Mouse (Mus musculus) midbrain, embryonic 13.5 days (tissue): ENCODE measurements around the gene Kpna1. TPM values are rescaled to one million over a fixed set of nuclear protein-coding genes. Genes with fewer than 3 reads are reported as not detected.

Experiments used
- ATAC-seq: fragments of 200-750 bp; cut with Nextera tagmentation; 2 replicates; pipeline ENCODE4 v1.8.0; 2017; ENCODE audit warnings: mild to moderate bottlenecking, moderate TSS enrichment, moderate library complexity
- H3K27ac ChIP-seq: fragments of 300-500 bp; sonication (generic); 2 replicates; pipeline ENCODE4 v1.5.1; 2015; ENCODE audit warnings: inconsistent platforms, mild to moderate bottlenecking, moderate library complexity
- H3K27me3 ChIP-seq: fragments of 300-500 bp; sonication (generic); 2 replicates; pipeline ENCODE4 v1.6.1; 2015; ENCODE audit warnings: mild to moderate bottlenecking, inconsistent platforms
- H3K36me3 ChIP-seq: fragments of 300-500 bp; sonication (generic); 2 replicates; pipeline ENCODE4 v1.6.1; 2015; ENCODE audit warnings: mild to moderate bottlenecking, inconsistent platforms
- H3K4me1 ChIP-seq: fragments of 300-500 bp; sonication (generic); replicated peaks from 2 replicates; pipeline ENCODE4 v1.6.1; 2015; ENCODE audit warnings: inconsistent platforms
- H3K4me2 ChIP-seq: fragments of 300-500 bp; sonication (generic); replicated peaks from 2 replicates; pipeline ENCODE4 v1.6.1; 2015; ENCODE audit warnings: moderate library complexity, mild to moderate bottlenecking, inconsistent platforms
- H3K4me3 ChIP-seq: fragments of 300-500 bp; sonication (generic); replicated peaks from 2 replicates; pipeline ENCODE4 v1.5.1; 2015; ENCODE audit warnings: mild to moderate bottlenecking, inconsistent platforms
- H3K9ac ChIP-seq: fragments of 300-500 bp; sonication (generic); replicated peaks from 2 replicates; pipeline ENCODE4 v1.6.1; 2015; ENCODE audit warnings: mild to moderate bottlenecking, inconsistent platforms
- H3K9me3 ChIP-seq: fragments of 300-500 bp; sonication (generic); 2 replicates; pipeline ENCODE4 v1.6.1; 2016; ENCODE audit warnings: mild to moderate bottlenecking, inconsistent platforms
- WGBS: fragments of 180-500 bp; shearing (Covaris S2); methylation state at CpG from one replicate; pipeline ENCODE4 v1.1.7; 2015; 5-methylcytosine and 5-hydroxymethylcytosine counted together
- polyA plus RNA-seq: library from polyadenylated mRNA; unstranded; fragments of >200 nt; fragmentation: Nextera tagmentation; extraction: Ambion mirVana; gene quantifications from 2 replicates; pipeline ENCODE4 v1.2.1, GENCODE M21; 2015

Kpna1 gene
- polyA plus RNA-seq, 1 experiment from 2014 or later = 79.8 TPM

DNA sequence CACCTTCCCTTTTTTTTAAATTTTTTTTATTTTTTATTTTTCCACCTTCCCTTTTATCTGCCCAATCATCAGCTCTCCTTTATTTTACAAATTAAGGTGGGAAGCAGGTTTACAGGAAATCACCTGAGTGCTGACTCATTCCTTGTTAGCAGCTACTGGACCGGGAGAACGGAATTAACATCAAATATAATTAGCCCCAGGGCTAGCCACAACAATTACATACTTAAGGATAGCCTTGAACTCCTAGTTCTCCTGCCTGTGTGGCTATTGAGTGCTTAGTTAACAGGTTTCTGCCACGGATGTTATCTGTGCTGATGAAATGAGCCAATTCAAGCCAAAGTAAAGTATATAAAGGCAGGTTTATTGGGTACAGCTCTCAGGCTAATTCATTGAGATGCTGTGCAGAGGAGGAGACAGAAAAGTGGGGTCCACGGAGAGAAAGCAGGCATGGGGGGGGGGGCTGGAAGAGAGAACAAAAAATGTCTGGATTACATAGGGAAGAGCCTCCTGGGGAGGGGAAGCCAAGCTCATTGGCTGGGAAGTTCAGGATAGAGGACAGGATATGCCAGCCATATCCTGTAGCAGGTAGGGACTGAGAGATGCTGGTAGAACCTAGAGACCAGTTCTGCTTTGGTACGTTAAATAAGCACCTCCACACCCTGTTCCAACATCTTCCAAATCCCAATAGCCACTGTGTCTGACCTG, 12.0 kb upstream of the Kpna1 start:
- no peaks in the 10 kb centered on the region for H3K4me1 ChIP-seq
- no peaks in the 10 kb centered on the region for H3K36me3 ChIP-seq
- no peak overlapping the region for H3K9ac ChIP-seq
- no peak overlapping the region for H3K4me2 ChIP-seq
- ATAC-seq = no peak
- no peaks in the 10 kb centered on the region for H3K27me3 ChIP-seq
- no peaks in the 10 kb centered on the region for H3K9me3 ChIP-seq
- WGBS = 55% methylated on average over 5 of the region's 5 CpGs
- no peak overlapping the region for H3K27ac ChIP-seq
- H3K4me3 ChIP-seq = no peak overlapping the region

DNA sequence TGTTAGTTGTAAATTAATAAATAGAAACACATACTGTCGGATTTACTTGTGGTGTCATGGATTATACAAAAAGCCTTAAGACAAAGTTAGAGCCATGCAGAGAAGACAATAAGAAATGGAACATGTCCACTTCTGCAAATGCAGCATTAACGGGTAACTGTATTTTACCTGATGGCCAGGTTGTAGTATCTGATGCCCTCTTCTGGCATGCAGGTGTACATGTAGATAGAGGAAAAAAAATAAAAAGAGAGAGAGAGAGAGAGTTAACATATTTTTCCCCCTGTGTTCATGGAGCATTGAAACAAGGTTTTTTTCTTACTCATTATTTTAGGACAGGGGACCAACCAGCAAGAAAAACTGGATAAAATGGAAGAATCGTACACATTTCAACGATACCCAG, 11.2 kb upstream of the Kpna1 start:
- 91% methylated on average over 4 of the region's 4 CpGs for WGBS
- H3K4me3 ChIP-seq = no peak overlapping the region
- no peaks in the 10 kb centered on the region for H3K9me3 ChIP-seq
- no peaks in the 10 kb centered on the region for H3K4me1 ChIP-seq
- no peaks in the 10 kb centered on the region for H3K27me3 ChIP-seq
- H3K4me2 ChIP-seq = no peak overlapping the region
- no peak overlapping the region for H3K27ac ChIP-seq
- no peaks in the 10 kb centered on the region for H3K36me3 ChIP-seq
- H3K9ac ChIP-seq = no peak overlapping the region
- no peak for ATAC-seq

DNA sequence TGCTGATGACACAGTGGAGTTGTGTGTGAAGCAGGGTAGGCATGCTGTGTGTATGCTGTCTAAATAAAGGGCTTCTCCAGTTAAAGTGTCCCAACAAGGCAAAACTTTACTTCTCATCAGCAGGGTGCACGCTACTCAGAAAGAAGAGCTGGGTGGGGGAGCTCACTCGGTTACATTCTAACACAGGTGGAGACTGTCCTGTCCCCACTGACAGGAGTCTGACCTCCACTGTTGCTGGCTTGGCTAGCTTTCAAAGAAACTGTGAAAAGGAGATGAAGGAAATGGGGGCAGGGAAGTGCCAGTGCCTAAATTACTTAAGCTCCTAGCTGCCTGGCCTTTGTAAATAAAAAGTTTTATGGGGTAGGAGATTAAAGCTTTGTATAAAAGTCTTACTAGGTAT, 10.4 kb upstream of the Kpna1 start:
- H3K4me2 ChIP-seq = no peak overlapping the region
- H3K4me1 ChIP-seq = no peaks in the 10 kb centered on the region

DNA sequence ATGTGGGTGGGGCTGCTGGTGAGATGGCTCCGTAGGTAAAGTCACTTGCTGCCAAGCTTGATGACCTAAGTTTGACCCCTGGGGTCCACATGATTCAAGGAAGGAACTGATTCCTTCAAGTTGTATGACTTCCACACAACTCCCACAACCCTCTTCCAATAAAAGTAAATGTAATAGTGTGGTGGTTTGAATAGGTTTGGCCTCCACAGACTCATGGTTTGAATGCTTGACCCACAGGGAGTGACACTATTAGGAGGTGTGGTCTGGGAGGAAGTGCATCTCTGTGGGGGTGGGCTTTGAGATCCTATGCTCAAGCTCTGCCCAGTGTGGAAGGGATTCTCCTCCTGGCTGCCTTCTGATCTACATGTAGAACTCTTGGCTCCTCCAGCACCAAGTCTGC, 4.5 kb upstream of the Kpna1 start:
- H3K4me1 ChIP-seq = no peaks in the 10 kb centered on the region
- H3K27me3 ChIP-seq = no peaks in the 10 kb centered on the region
- H3K9ac ChIP-seq = no peak overlapping the region
- H3K27ac ChIP-seq = no peak overlapping the region
- H3K4me3 ChIP-seq = no peak overlapping the region
- no peaks in the 10 kb centered on the region for H3K9me3 ChIP-seq
- no peak for ATAC-seq
- 79% methylated on average over 1 of the region's 1 CpGs for WGBS
- no peaks in the 10 kb centered on the region for H3K36me3 ChIP-seq
- no peak overlapping the region for H3K4me2 ChIP-seq

More for the DNA sequence above, 10.4 kb upstream of the Kpna1 start:
- no peak for ATAC-seq
- Histone ChIP-seq H3K9me3 (no peaks in the 10 kb centered on the region), H3K9ac (no peak overlapping the region), H3K36me3 (no peaks in the 10 kb centered on the region), H3K27me3 (no peaks in the 10 kb centered on the region), H3K27ac (no peak overlapping the region), H3K4me3 (no peak overlapping the region)
- 54% methylated on average over 2 of the region's 2 CpGs for WGBS

DNA sequence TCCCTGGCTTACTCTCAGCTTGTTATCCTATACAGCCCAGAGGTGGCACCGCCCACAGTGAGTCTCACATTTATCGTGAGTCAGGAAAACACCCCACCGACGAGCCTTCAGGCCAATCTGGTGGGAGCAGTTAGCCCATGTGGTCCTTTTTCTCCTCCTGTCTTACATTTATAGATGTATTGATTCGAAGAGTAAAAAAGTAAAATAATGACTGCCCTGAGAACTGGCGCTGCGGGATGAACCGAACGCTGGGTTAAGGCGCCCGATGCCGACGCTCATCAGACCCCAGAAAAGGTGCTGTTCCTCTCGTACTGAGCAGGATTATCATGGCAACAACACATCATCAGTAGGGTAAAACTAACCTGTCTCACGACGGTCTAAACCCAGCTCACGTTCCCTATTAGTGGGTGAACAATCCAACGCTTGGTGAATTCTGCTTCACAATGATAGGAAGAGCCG, 2.8 kb downstream of the Kpna1 start:
- ATAC-seq = peak; percentile 51; the same call in 1 of the 2 replicates
- Histone ChIP-seq H3K4me3 (no peak overlapping the region), H3K27me3 (no peaks in the 10 kb centered on the region), H3K9me3 (peaks cover 3% of the 10 kb centered on the region; the same call in 1 of the 2 replicates), H3K4me1 (peaks cover 21% of the 10 kb centered on the region), H3K9ac (no peak overlapping the region), H3K36me3 (no peaks in the 10 kb centered on the region), H3K27ac (no peak overlapping the region), H3K4me2 (no peak overlapping the region)
- WGBS = 53% methylated on average over 19 of the region's 19 CpGs

DNA sequence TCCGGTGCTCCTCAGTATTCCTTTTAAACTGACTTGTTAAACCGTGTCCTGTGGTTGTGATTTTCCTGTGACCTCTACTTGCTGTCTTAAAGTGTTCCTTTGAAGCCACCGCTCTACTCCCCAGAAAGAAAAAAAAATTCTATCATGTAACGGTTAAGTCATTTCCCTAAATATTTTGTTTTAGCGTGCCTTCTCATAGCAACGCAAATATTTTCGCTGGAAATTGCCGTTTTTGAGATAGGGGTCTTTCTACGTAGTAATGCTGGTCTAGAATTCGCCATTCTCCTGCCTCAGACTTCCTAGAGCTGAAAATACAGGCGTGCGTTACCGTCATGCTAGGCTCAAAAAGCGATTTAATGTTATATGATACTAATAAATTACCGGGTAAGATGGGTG, 4.0 kb downstream of the Kpna1 start:
- peak overlapping the region; percentile 69 for H3K4me2 ChIP-seq
- no peaks in the 10 kb centered on the region for H3K27me3 ChIP-seq
- peaks cover 30% of the 10 kb centered on the region for H3K4me1 ChIP-seq
- H3K9me3 ChIP-seq = peaks cover 3% of the 10 kb centered on the region; the same call in 1 of the 2 replicates
- WGBS = 3% methylated on average over 15 of the region's 15 CpGs
- H3K9ac ChIP-seq = peak overlapping the region; percentile 95
- H3K36me3 ChIP-seq = no peaks in the 10 kb centered on the region
- ATAC-seq = peak; percentile 13
- H3K27ac ChIP-seq = peak overlapping the region; percentile 99; the same call in 1 of the 2 replicates
- H3K4me3 ChIP-seq = peak overlapping the region; percentile 85

DNA sequence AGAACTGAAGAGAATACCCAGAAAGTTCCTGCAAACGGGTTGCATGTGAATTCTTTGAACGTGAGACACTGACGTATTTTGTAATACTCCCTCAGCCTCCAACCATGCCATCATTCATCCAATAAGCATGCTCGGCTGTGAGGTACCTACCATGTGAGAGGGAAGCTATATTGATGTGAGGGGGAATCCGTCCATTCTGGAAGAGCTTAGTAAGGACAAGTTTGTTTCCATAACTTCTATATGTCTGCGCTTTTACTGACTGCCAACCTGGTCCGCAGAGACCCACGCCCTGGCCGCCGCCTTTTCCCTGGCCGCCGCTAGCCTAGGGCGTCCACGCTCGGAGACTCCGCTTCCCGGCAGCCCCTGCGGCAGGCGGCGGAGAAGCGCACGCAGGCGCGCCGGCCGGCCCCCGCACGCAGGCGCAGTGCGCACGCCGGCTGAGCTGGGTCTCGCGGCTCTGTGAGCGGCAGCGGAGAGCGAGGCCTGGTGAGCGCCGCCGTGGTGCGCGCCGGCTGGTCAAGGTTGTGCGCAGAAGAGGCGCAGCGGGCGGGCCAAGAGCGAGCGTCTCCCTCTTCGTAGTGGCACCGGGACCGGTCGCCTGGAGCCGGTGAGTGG, 4.5 kb downstream of the Kpna1 start:
- Histone ChIP-seq H3K4me1 (peaks cover 35% of the 10 kb centered on the region), H3K9me3 (peaks cover 3% of the 10 kb centered on the region; the same call in 1 of the 2 replicates), H3K9ac (peak overlapping the region; percentile 95), H3K4me2 (peak overlapping the region; percentile 69), H3K27me3 (no peaks in the 10 kb centered on the region), H3K4me3 (peak overlapping the region; percentile 85), H3K27ac (peak overlapping the region; percentile 99), H3K36me3 (no peaks in the 10 kb centered on the region)
- WGBS = under 1% methylated on average over 54 of the region's 54 CpGs
- peak; percentile 97 for ATAC-seq

DNA sequence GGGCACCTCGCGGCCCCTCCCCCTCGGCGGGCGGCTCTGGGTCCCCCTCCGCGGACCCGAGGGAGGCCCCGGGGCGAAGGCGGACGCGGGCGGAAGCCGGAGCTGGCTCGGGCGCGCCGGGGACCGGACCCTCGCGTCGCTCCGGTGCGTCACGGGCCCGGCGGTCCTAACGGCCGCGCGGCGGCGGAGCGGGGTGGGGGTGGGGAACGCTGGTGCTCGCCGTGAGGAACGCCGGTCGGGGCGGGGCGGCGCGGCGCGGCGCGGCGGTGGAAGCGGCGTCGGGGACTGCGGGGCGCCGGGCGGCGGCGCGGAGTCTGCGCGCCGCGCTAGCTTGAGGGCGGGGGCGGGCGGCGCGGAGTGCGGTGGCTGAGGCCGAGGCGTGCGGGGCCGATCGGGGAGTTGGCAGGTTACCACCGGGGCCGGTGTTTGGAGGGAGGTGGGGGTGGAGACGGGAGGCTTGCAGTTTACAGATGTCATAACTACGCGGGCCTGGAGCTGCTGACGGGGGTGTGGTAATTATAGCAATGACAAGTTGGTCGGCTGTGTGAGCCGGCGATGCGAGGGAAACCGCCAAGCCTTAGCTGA, 5.1 kb downstream of the Kpna1 start:
- Histone ChIP-seq H3K4me2 (peak overlapping the region; percentile 69), H3K36me3 (no peaks in the 10 kb centered on the region), H3K9me3 (peaks cover 3% of the 10 kb centered on the region; the same call in 1 of the 2 replicates), H3K27me3 (no peaks in the 10 kb centered on the region), H3K4me1 (peaks cover 35% of the 10 kb centered on the region), H3K27ac (peak overlapping the region; percentile 99), H3K9ac (peak overlapping the region; percentile 95), H3K4me3 (peak overlapping the region; percentile 85)
- peak; percentile 80 for ATAC-seq
- WGBS = under 1% methylated on average over 71 of the region's 86 CpGs

DNA sequence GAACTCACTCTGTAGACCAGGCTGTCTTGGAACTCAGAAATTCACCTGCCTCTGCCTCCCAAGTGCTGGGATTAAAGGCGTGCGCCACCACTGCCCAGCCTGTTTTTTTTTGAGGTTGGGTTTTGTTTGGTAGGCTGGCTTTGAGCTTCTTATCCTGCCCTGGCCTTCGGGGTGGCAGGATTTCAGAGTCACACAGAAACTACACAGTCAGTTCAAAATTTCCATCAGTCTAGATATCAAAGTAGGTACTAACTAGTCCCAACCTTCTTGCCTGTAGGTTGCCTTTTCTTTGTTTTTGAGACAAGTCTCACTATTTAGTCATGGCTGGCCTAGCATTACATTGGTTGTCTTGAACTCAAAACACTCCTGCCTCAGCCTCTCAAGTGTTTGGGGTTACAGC, 5.9 kb downstream of the Kpna1 start:
- Histone ChIP-seq H3K4me1 (peaks cover 35% of the 10 kb centered on the region), H3K9me3 (peaks cover 3% of the 10 kb centered on the region; the same call in 1 of the 2 replicates), H3K9ac (peak overlapping the region; percentile 95; the same call in 1 of the 2 replicates), H3K27me3 (no peaks in the 10 kb centered on the region), H3K4me3 (peak overlapping the region; percentile 85), H3K36me3 (no peaks in the 10 kb centered on the region), H3K4me2 (peak overlapping the region; percentile 69), H3K27ac (no peak overlapping the region)
- 55% methylated on average over 3 of the region's 3 CpGs for WGBS
- ATAC-seq = no peak

DNA sequence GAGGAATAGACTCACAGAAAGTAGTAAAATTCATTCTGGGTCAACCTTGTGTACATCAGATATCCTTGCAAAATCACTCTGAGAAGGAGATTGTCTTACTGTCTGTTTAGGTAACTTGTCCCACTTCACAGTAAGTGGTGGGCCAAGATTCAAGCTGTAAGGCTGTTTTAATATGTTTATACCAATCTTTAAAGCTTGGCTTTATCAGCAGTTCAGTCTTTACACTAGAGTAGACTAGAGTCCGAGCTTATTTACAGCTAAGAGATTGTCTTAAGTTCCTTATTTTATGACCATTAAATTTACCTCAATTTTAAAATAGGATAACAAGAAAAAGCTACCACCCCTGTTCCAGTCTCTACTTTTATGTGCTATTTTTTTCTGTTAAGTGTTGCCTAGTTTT, 9.4 kb downstream of the Kpna1 start:
- H3K4me2 ChIP-seq = no peak overlapping the region
- H3K27me3 ChIP-seq = no peaks in the 10 kb centered on the region
- no peak for ATAC-seq
- H3K9me3 ChIP-seq = no peaks in the 10 kb centered on the region
- no peaks in the 10 kb centered on the region for H3K36me3 ChIP-seq
- H3K4me1 ChIP-seq = peaks cover 29% of the 10 kb centered on the region
- no peak overlapping the region for H3K27ac ChIP-seq
- H3K4me3 ChIP-seq = no peak overlapping the region
- H3K9ac ChIP-seq = no peak overlapping the region
- 89% methylated on average over 1 of the region's 1 CpGs for WGBS

DNA sequence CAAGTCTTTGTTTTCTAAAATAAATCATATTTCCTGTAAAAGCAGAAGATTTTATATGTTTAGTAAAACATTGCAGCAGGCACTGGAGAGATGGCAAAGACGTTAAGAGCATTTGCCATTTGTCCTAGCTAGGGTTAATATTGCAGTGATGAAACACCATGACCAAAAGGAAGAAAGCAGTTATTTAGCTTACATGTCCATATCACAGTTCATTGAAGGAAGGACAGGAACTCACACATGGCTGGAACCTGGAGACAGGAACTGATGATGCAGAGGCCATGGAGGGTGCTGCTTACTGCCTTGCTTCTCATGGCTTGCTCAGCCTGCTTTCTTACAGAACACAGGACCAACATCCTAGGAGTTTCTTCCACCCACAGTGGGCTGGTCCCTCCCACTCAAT, 13.8 kb downstream of the Kpna1 start:
- H3K27me3 ChIP-seq = no peaks in the 10 kb centered on the region
- no peaks in the 10 kb centered on the region for H3K9me3 ChIP-seq
- no peaks in the 10 kb centered on the region for H3K36me3 ChIP-seq
- WGBS = 90% methylated on average over 1 of the region's 1 CpGs
- H3K4me2 ChIP-seq = no peak overlapping the region
- no peak for ATAC-seq
- H3K27ac ChIP-seq = no peak overlapping the region
- no peak overlapping the region for H3K4me3 ChIP-seq
- no peak overlapping the region for H3K9ac ChIP-seq
- H3K4me1 ChIP-seq = peaks cover 6% of the 10 kb centered on the region; the same call in 1 of the 2 replicates

DNA sequence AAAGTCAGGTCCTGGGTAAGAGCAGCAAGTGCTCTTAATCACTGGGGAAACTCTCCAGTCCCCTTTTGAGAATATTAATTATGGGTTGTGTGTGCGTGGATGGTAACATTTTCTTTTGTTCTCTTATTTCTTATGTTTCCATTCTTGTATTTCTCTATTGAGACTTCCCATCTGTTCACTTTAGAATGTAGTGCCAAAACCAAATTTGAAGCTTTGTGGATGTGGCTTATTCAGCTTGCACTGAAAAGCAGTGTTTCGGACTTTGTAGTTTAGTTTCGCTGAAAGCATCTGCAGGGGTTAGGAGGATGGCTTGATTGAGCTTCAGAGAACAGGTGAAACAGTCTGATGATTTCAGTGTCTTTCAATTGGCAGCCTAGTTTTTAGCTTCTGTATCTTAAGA, 14.8 kb downstream of the Kpna1 start:
- Histone ChIP-seq H3K36me3 (no peaks in the 10 kb centered on the region), H3K4me1 (no peaks in the 10 kb centered on the region), H3K4me3 (no peak overlapping the region), H3K9me3 (no peaks in the 10 kb centered on the region), H3K27ac (no peak overlapping the region), H3K9ac (no peak overlapping the region), H3K27me3 (no peaks in the 10 kb centered on the region), H3K4me2 (no peak overlapping the region)
- WGBS = 86% methylated on average over 3 of the region's 3 CpGs
- no peak for ATAC-seq
